Mouse (Mus musculus) limb, embryonic 14.5 days (tissue): ENCODE results near the gene Fmod. TPM values are rescaled to one million over a fixed set of nuclear protein-coding genes. Genes with fewer than 3 reads are reported as not detected.

Experiments used
- ATAC-seq: fragments of 200-750 bp; cut with Nextera tagmentation; 2 replicates; pipeline ENCODE4 v1.8.0; 2017; ENCODE audit warnings: low read depth, moderate number of reproducible peaks, moderate TSS enrichment; ENCODE audit not compliant: low FRiP score
- DNase-seq: peaks from one replicate; pipeline ENCODE4 v3.0.0-alpha.2; 2015; ENCODE audit warnings: low spot score
- H3K27ac ChIP-seq: fragments of 300-500 bp; sonication (generic); replicated peaks from 2 replicates; pipeline ENCODE4 v1.5.1; 2014; ENCODE audit warnings: low read depth, mild to moderate bottlenecking, low read length, moderate library complexity, mixed read lengths
- H3K27me3 ChIP-seq: fragments of 300-500 bp; sonication (generic); 2 replicates; pipeline ENCODE4 v1.6.1; 2014; ENCODE audit warnings: low read length, mixed read lengths; ENCODE audit not compliant: control insufficient read depth, insufficient read depth
- H3K36me3 ChIP-seq: fragments of 300-500 bp; sonication (generic); 2 replicates; pipeline ENCODE4 v1.6.1; 2014; ENCODE audit warnings: mild to moderate bottlenecking, low read length, moderate library complexity, mixed read lengths; ENCODE audit not compliant: control insufficient read depth, insufficient read depth
- H3K4me1 ChIP-seq: fragments of 300-500 bp; sonication (generic); 2 replicates; pipeline ENCODE4 v1.6.1; 2014; ENCODE audit warnings: antibody characterized with exemption, low read length, mixed read lengths; ENCODE audit not compliant: control insufficient read depth, insufficient read depth
- H3K4me2 ChIP-seq: fragments of 300-500 bp; sonication (generic); replicated peaks from 2 replicates; pipeline ENCODE4 v1.6.1; 2014; ENCODE audit warnings: low read depth, mild to moderate bottlenecking, low read length, moderate library complexity; ENCODE audit not compliant: severe bottlenecking
- H3K4me3 ChIP-seq: fragments of 300-500 bp; sonication (generic); replicated peaks from 2 replicates; pipeline ENCODE4 v1.5.1; 2014; ENCODE audit warnings: low read length
- H3K9ac ChIP-seq: fragments of 300-500 bp; sonication (generic); 2 replicates; pipeline ENCODE4 v1.6.1; 2014; ENCODE audit warnings: mild to moderate bottlenecking, low read depth, low read length, moderate library complexity; ENCODE audit not compliant: severe bottlenecking
- H3K9me3 ChIP-seq: fragments of 300-500 bp; sonication (generic); 2 replicates; pipeline ENCODE4 v1.6.1; 2016; ENCODE audit warnings: low read length; ENCODE audit not compliant: control insufficient read depth
- POLR2A ChIP-seq: fragments of 200-500 bp; IDR thresholded peaks from 2 replicates; pipeline ENCODE4 v1.8.0; 2012; ENCODE audit warnings: inconsistent platforms, mild to moderate bottlenecking, moderate library complexity, borderline replicate concordance; ENCODE audit not compliant: insufficient read depth, insufficient read length; ENCODE audit errors: extremely low read depth
- WGBS: fragments of 180-500 bp; shearing (Covaris S2); extraction: QIAGEN DNeasy Blood & Tissue Kit; methylation state at CpG from one replicate; pipeline ENCODE4 v1.1.7; 2014; 5-methylcytosine and 5-hydroxymethylcytosine counted together
- polyA plus RNA-seq, 2 experiments: library from polyadenylated mRNA; depleted of rRNA in 1 of 2; stranded (reverse) in 1 of 2; unstranded in 1 of 2; fragments of >200 nt; fragmentation: Nextera tagmentation in 1 of 2; extraction: Ambion mirVana in 1 of 2; gene quantifications; 2 replicates each; pipeline versions ENCODE4 v1.2.1 to v1.2.3; 2012 to 2014

The Fmod gene
- polyA plus RNA-seq, 2 experiments: 75.1 to 86.7 TPM

GRCm38 (mm10) chr1:134093771-134094526, 56.9 kb downstream of the Fmod start:
- H3K4me3 ChIP-seq: peak overlapping the region; percentile 47; the same call in 1 of the 2 replicates
- H3K27ac ChIP-seq: peak overlapping the region; percentile 87; the same call in 1 of the 2 replicates
- peak overlapping the region; percentile 68 for H3K9ac ChIP-seq
- H3K4me1 ChIP-seq: peaks cover 41% of the 10 kb centered on the region
- H3K36me3 ChIP-seq: no peaks in the 10 kb centered on the region
- no peak for DNase-seq
- peak overlapping the region; percentile 93 for H3K4me2 ChIP-seq
- TF ChIP-seq POLR2A: no peak
- H3K27me3 ChIP-seq: no peaks in the 10 kb centered on the region
- 73% methylated on average over 13 of the region's 13 CpGs for WGBS
- no peaks in the 10 kb centered on the region for H3K9me3 ChIP-seq
- no peak for ATAC-seq

DNA sequence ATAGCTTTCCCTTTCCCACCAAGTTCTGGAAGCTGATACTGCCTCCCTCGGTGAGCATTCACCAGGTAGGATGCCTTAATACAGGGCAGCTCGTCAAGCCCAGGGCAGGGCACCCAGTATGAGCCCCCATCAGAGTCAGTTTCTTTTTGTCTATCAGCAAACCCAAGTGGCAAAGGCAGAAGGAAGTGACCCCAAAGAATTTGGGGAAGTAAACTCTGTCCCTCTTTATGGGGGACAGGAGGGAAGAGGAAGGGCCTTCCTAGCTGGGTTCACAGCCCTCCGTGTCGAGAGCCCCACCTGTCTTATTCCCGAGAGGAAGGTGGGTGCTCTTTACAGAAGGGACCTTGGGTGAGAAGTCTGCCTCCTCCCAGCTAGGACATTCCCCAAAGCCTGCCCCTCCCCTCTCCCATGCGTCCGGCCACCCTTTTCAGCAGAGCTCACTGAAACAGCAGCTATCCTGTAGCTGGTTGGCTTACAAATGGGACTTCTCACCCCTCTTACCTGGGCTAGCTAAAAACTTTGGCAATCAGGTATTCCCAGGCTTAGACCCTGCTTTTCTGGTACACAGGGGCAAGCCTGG, 58.1 kb downstream of the Fmod start:
- H3K9ac ChIP-seq: no peak overlapping the region
- H3K27me3 ChIP-seq: no peaks in the 10 kb centered on the region
- H3K36me3 ChIP-seq: no peaks in the 10 kb centered on the region
- no peak overlapping the region for H3K4me2 ChIP-seq
- peaks cover 49% of the 10 kb centered on the region for H3K4me1 ChIP-seq
- 67% methylated on average over 7 of the region's 7 CpGs for WGBS
- no peak overlapping the region for H3K4me3 ChIP-seq
- no peaks in the 10 kb centered on the region for H3K9me3 ChIP-seq
- DNase-seq (no peak), ATAC-seq (no peak)
- no peak overlapping the region for H3K27ac ChIP-seq
- no peak for TF ChIP-seq POLR2A

DNA sequence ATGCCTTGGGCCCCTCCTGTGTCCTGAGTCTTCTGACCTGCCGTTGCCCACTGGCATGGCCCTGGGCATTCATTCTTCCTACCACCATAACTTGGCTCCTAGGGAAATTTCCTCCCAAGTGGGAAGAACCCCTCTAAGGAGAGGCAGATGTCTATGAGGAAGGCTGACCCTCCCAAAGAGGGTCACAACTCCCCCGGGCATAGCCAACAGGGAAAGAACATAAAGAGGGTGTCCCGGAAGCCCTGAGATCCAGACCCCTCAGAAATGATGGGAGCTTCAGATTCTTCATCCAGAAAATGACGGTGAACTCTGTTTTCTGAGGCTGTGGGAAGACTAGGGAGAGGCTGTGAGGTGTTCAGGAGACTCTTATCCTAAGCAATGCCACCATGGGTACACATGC, 58.7 kb downstream of the Fmod start:
- DNase-seq (no peak), ATAC-seq (no peak)
- Histone ChIP-seq H3K27ac (peak overlapping the region; percentile 50), H3K9ac (no peak overlapping the region), H3K36me3 (no peaks in the 10 kb centered on the region), H3K4me1 (peaks cover 53% of the 10 kb centered on the region), H3K4me3 (no peak overlapping the region), H3K9me3 (no peaks in the 10 kb centered on the region), H3K4me2 (0 out of 2 replicates have a peak overlapping the region, but pooled peaks have one; percentile 11), H3K27me3 (no peaks in the 10 kb centered on the region)
- no peak for TF ChIP-seq POLR2A
- 88% methylated on average over 4 of the region's 4 CpGs for WGBS

DNA sequence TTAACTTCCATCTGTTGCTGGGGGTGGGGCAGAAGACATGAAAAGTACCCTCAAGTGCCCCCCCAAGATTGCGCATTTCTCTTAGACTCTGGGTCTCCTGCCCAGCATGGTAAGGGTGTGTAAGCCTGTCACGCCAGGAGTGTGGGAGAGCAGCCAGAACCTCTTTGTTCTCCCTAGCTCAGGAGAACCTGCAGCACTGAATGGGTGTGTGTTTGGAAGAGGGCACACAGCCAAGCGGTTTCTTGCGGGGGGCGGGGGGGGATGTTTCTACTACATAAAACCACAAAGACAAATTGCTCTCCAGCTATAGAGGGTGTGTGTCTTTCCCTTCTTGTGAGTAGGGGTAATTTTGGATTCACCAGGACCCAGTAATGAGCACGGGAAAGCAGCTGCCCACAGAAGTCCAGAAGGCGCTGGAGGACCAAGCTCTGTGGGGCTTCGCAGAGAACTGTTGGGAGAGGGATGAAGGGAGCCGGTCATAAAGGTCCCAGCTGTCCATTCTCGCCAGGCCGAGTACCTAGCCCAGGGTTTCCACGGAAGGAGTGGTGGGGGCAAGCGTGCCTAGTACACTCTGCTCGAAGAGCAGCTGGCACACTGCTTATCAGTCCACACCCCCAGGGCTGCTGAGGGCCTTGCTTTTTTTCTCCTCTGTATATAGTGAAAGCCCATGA, 59.3 kb downstream of the Fmod start:
- WGBS: 48% methylated on average over 14 of the region's 14 CpGs
- peak overlapping the region; percentile 50 for H3K27ac ChIP-seq

GRCm38 (mm10) chr1:134097080-134097855, 60.2 kb downstream of the Fmod start:
- Histone ChIP-seq H3K9me3 (no peaks in the 10 kb centered on the region), H3K36me3 (no peaks in the 10 kb centered on the region), H3K4me2 (no peak overlapping the region), H3K9ac (no peak overlapping the region), H3K4me1 (peaks cover 53% of the 10 kb centered on the region), H3K27me3 (no peaks in the 10 kb centered on the region), H3K27ac (no peak overlapping the region), H3K4me3 (no peak overlapping the region)
- TF ChIP-seq POLR2A: no peak
- no peak for ATAC-seq
- 92% methylated on average over 7 of the region's 7 CpGs for WGBS
- no peak for DNase-seq

More for the DNA sequence above, 59.3 kb downstream of the Fmod start:
- peak overlapping the region; percentile 17; the same call in 1 of the 2 replicates for H3K9ac ChIP-seq
- H3K4me2 ChIP-seq: 0 out of 2 replicates have a peak overlapping the region, but pooled peaks have one; percentile 3
- no peak for TF ChIP-seq POLR2A
- ATAC-seq (no peak), DNase-seq (peak; percentile 76)
- peaks cover 53% of the 10 kb centered on the region for H3K4me1 ChIP-seq
- no peaks in the 10 kb centered on the region for H3K9me3 ChIP-seq
- H3K36me3 ChIP-seq: no peaks in the 10 kb centered on the region
- no peak overlapping the region for H3K4me3 ChIP-seq
- H3K27me3 ChIP-seq: no peaks in the 10 kb centered on the region

Other genes with a start within 250 kb of the Fmod start
- 22.9 and 24.8 TPM in 2 replicates for gene Atp2b4, start 236.2 kb upstream of the Fmod start, polyA plus RNA-seq (2012; rRNA removed)
- 23.7 and 24.2 TPM in 2 replicates for gene Atp2b4, start 236.2 kb upstream of the Fmod start, polyA plus RNA-seq (2014; fragmentation: Nextera tagmentation; extraction: Ambion mirVana)
- 2.4 and 3.7 TPM in 2 replicates for gene Optc, start 129.3 kb upstream of the Fmod start, polyA plus RNA-seq (2012; rRNA removed)
- gene Optc, start 129.3 kb upstream of the Fmod start, polyA plus RNA-seq (2014; fragmentation: Nextera tagmentation; extraction: Ambion mirVana): 1.0 and 1.1 TPM in 2 replicates
- 24.5 and 30.3 TPM in 2 replicates for gene Prelp, start 115.8 kb upstream of the Fmod start, polyA plus RNA-seq (2012; rRNA removed)
- gene Prelp, start 115.8 kb upstream of the Fmod start, polyA plus RNA-seq (2014; fragmentation: Nextera tagmentation; extraction: Ambion mirVana): 13.9 TPM in 2 replicates
- gene Btg2, start 41.9 kb downstream of the Fmod start, polyA plus RNA-seq (2012; rRNA removed): 18.6 TPM in 2 replicates
- 26.2 and 26.4 TPM in 2 replicates for gene Btg2, start 41.9 kb downstream of the Fmod start, polyA plus RNA-seq (2014; fragmentation: Nextera tagmentation; extraction: Ambion mirVana)
- 0.33 TPM in 2 replicates for gene Chit1, start 74.0 kb downstream of the Fmod start, polyA plus RNA-seq (2012; rRNA removed)
- 0.18 and 0.30 TPM in 2 replicates for gene Chit1, start 74.0 kb downstream of the Fmod start, polyA plus RNA-seq (2014; fragmentation: Nextera tagmentation; extraction: Ambion mirVana)
- gene Chil1, start 144.9 kb downstream of the Fmod start, polyA plus RNA-seq (2012; rRNA removed): 12.3 and 12.9 TPM in 2 replicates
- gene Chil1, start 144.9 kb downstream of the Fmod start, polyA plus RNA-seq (2014; fragmentation: Nextera tagmentation; extraction: Ambion mirVana): 13.6 and 16.3 TPM in 2 replicates
- gene Mybph, start 156.2 kb downstream of the Fmod start, polyA plus RNA-seq (2012; rRNA removed): 92.6 and 110 TPM in 2 replicates
- 93.0 and 115 TPM in 2 replicates for gene Mybph, start 156.2 kb downstream of the Fmod start, polyA plus RNA-seq (2014; fragmentation: Nextera tagmentation; extraction: Ambion mirVana)
- gene Adora1, start 198.2 kb downstream of the Fmod start, polyA plus RNA-seq (2012; rRNA removed): 2.0 and 3.6 TPM in 2 replicates
- gene Adora1, start 198.2 kb downstream of the Fmod start, polyA plus RNA-seq (2014; fragmentation: Nextera tagmentation; extraction: Ambion mirVana): 1.4 and 2.0 TPM in 2 replicates